Mouse (Mus musculus): ENCODE results near the gene Elmo1.

The Elmo1 gene

GRCm38 (mm10) chr13:20163339-20163954 lies 73.1 kb downstream of the Elmo1 start:
- DNase-seq, result no peak

DNA sequence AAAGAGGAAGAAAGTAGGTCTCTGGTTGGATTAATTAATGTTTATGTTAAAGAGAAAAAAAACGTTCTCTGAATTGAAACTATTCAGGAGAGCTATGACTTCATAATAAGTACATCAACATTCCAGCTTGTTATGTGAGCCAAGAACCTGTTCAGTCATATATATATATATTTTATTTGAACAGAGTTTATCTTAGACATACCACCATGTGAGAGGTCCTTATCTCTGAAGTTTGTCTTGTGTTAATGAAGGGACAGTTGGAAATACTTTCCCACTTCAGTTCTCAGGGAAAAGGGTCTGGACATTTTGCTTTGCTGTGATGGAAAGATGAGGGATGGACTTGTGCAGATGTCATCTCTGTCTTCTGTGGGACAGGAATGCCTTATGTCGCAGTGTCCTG lies 74.4 kb downstream of the Elmo1 start:
- DNase-seq, result no peak

DNA sequence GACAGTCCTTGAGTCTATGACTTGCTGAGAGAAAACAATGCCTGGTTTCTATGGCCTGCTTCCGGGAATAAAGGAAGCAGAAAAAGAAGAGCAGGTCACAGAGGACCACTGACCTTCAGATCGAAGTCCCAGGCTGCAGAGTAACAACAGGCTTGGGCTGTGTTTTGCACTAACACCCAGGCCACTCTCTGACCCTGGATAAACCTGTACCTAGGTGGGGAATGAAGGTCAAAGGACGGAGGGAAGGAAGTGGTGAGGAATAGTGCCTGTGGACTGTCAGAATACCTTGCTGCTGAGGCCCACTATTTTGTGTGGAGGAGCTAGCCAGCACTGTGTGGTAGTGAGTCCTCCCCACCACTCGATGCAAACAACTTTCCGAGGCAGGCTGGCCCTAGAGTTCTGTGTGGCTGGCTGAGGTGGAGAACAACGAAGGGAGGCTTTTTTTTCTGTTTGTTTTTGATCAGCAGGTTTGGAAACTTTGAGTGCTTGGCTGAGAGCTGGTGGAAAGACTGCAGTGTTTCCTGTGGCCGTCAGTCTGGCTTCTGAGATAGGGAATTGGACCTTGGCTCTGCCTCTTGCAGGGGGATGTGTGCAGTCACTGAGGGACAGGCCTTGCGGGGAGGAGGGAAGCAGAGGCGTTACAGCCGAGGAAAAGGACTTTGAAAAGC lies 83.7 kb downstream of the Elmo1 start:
- no peak for DNase-seq

DNA sequence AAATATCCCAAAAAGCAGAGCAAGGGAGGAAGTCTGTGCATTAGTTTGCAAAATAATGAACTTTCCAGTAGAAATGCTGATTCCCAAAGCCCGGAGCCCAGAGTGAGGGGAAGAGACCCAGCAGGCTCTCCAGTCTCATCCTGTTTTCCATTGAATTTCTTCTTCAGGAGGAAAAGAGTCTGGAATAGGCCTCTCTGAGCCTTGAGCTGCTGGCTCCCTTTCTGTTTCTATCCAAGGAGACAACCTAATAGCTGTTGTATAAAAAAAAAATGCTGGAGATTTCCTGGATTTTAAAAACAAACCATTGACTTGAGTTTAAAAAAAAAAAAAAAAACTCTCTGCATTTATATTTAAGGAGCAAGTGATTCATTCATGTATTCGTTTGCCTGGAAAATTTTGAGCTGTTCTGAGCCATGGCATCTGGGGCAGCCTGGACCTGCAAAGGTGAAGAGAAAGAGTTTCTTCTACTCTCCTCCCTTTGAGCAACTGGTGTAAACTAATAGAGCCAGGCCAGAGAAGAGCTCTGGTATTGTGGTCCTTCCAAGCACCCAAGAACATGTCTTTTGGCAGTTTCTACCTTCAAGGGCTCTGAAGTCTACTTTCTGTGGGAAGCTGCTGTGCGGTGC lies 84.4 kb downstream of the Elmo1 start:
- DNase-seq, result no peak

DNA sequence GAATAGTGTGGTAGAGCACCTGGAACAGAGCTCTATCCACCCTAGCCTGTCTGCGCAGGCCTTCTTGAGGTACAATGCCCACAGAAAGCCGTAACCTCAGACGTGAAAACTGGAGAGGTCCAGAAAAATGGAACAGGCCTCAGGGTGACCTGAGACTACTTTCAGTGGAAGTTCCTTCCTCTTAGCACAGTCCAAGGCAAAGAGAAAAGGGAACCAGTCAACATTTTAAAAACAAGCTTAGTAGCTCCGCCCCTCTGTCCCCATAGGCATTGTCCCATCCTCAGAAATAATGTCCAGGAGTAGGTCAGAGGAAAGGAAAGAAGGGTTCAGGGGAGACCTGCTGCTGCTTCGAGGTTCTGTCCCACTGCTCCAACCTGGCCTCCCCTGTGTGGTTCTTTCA lies 90.3 kb downstream of the Elmo1 start:
- DNase-seq, result no peak

GRCm38 (mm10) chr13:20181321-20181720 lies 90.9 kb downstream of the Elmo1 start:
- DNase-seq, result no peak

- peak; percentile 11 to 15 for DNase-seq
Measured at GRCm38 (mm10) chr13:20182239-20182825, 91.9 kb downstream of the Elmo1 start.

DNA sequence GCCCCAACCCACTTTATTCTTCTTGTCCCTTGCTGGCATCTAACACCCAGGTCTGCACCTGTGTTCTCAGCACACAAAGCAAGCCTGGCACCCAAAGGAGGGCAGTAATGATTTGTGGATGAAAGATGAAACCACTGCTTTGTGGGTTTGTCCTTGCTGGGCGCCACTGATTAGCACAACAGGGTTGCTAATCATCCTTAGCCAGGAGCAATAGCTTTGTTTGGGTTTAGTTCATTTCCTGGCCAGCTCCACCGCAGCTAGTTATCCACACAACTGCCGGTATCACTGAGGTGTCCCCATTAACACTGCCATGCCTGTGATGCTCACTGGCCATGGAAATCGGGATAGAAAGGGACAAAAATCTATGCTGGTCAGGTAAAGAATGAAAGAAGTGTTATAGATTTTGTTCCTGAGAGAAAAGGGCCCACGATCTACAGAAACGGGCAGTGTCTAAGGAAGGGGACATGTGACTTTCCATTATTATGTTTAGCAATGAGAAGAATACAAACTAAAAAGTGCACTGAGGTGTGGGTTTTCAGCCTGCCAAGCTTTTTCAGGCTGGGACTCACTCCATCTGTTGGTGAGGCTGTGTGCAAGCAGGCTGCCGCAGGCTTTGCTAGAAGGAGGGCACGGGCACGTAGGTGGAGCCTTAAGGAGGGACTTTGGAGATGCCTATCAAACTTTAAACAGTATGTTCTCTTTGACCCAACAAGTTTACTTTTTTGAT lies 93.3 kb downstream of the Elmo1 start:
- DNase-seq, result peak in 1 of 2 experiments; percentile 14

- no peak for DNase-seq
Measured at GRCm38 (mm10) chr13:20184239-20185033, 94.0 kb downstream of the Elmo1 start.

GRCm38 (mm10) chr13:20185034-20185846 lies 94.8 kb downstream of the Elmo1 start:
- DNase-seq, result no peak

DNA sequence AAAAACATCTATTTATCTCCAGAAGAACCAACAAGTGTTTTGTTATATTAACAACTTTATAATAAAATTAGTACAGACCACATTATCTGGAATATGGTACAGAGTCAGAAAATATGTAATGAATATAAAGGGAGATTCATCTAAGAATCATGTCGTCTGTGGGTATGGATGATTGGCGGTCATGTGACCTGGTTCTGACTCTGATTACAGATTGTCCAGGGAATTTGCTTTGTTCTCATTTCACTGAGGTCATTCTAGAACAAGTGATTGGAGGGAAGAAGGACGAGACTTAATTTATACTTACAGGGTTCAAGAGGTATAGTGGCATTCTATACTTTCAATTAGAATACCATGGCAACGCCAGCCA lies 95.4 kb downstream of the Elmo1 start:
- DNase-seq, result no peak

DNA sequence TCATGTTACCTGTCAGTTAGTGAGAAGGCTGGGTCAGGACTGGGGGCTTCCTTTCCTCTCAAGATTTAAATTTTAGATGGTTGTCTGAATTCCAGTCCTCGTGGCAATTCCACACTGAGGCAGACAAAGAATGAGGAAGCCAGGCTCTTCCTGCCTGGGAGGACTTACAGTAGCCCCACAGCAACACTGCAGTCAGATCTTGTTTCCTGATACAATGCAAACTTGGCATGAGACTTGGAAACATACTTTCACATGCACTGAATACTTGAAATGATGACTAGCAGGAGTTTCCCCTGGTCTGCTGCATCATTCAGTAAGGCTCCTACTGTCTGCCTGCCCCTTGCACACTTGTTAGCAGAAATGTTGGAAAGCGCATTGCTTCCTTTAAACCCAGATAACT lies 97.3 kb downstream of the Elmo1 start:
- DNase-seq, result no peak

DNA sequence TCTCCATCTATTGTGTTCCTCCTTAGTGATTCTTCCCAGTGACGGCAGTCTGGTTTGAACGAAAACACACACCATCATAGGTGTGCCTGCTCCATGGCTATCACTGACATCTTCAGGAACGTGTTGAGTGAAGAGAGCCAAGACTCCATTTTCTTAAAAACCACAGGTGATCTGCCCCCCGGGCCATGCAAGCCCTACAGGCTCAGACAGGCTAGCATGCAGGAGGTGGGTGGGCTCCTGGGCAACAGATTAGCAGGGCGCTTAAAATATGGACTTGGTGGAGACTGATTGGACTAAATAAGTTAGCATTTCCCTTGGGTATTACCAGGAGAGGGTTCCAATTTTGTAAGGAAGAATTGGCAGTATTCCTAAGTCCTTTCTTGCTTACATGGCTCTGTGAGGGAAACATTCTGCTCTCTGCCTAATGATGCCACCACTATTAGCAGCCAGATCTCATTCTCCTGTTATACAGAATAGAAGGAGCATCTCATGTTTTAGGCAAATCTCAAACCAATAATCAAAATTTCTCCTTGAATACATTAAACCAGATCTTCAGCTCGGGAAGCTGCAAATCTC lies 101.7 kb downstream of the Elmo1 start:
- DNase-seq, result no peak

DNA sequence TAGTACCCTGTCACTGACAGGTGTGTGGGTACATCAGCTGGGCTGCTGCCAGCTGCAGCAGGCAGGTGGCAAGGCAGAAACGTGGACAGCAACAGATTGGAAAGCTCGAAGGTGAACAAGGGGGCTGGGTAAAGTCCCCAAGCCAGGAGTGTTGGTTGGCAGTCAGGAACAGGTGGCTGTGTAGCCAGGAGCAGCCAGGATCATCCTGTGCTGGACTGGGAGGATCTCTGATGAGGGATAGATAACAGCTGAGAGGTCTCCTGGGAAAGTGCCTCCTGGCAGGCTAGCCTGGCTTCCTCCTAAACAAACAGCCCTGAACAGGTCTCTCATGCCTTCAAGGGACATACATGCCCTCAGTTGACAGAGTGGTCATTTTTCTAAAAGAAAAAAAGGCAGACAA lies 110.2 kb downstream of the Elmo1 start:
- DNase-seq, result no peak

- no peak for DNase-seq
Measured at GRCm38 (mm10) chr13:20202617-20203016, 112.2 kb downstream of the Elmo1 start.

- no peak for DNase-seq
Measured at GRCm38 (mm10) chr13:20204165-20204564, 113.8 kb downstream of the Elmo1 start.

DNA sequence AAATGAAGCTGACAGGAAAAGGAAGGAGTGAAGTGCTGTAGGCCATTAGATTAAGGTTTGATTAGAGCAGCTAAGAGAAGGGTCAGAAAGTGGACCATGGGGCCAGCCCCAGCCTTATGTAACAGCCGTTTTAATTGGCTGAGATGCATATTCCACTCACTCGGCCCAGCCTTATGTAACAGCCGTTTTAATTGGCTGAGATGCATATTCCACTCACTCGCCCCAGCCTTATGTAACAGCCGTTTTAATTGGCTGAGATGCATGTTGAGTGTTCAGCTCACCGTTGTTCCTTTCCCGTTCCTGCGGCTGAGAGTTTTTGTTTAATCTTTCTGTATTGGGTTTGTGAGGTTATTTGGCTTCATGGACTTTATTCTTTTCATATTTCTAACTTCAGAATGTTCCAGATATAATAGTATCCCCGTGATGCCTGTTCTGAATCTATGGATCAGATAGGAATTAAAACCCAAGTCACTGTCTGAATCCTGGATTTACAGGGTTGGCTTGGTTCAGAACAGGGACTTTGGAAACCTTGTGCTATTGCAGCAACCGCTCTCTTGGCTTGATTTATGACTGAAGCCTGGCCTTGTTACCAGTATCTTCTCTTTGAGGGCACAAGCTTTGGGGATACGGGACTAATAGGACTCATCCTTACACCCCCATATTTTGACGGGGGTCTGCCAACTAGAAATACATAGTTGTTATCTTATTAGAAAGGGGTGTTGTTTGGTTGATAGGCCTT lies 114.8 kb downstream of the Elmo1 start:
- DNase-seq, result no peak

GRCm38 (mm10) chr13:20205746-20206145 lies 115.3 kb downstream of the Elmo1 start:
- DNase-seq, result no peak

- DNase-seq, result no peak
Measured at GRCm38 (mm10) chr13:20207126-20207525, 116.7 kb downstream of the Elmo1 start.

DNA sequence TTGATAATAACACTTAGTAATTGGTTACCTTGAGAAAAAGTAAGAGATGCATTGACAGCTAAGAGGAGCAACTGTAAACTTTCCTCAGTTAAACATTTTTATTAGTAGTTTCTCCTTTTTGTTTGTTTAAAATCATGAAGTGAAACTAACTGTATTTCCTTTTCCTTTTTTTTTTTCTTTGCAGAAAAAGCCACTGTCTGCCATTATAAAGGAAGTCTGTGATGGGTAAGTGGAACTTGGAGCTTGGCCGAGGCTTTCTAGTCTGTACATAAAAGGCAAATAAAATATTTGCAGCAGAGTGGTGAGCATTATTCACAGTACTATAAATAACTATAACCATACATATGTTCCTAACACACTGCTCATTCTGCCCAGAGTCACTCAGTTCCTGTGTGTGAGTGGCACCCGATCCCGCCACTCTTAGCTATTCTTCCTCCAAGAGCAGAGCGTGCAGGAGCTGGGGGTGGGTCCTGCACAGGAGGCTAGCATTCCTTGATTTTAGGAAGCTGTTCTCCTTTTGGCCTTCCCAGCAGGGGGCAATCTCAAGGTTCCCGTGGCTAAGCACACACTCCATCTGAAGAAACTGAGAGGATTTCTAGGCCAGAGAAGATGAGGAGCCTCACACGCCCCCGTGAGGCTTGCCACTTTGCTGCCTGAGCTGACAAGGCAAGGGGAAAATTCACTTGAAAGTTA lies 117.7 kb downstream of the Elmo1 start:
- no peak for DNase-seq

Measured in cerebellum, adult 18-20 months (tissue).